Mouse (Mus musculus) heart, embryonic 13.5 days (tissue): ENCODE data around the gene Gm5108. TPM values are rescaled to one million over a fixed set of nuclear protein-coding genes. Genes with fewer than 3 reads are reported as not detected.

Source experiments
- ATAC-seq: fragments of 200-750 bp; cut with Nextera tagmentation; 2 replicates; pipeline ENCODE4 v1.8.0; 2017; ENCODE audit warnings: moderate TSS enrichment; ENCODE audit not compliant: insufficient number of reproducible peaks, low FRiP score, low TSS enrichment; ENCODE audit errors: extremely low read depth
- H3K27ac ChIP-seq: fragments of 300-500 bp; sonication (generic); replicated peaks from 2 replicates; pipeline ENCODE4 v1.5.1; 2015; ENCODE audit warnings: moderate library complexity, mild to moderate bottlenecking, inconsistent platforms
- H3K27me3 ChIP-seq: fragments of 300-500 bp; sonication (generic); replicated peaks from 2 replicates; pipeline ENCODE4 v1.6.1; 2015; ENCODE audit warnings: mild to moderate bottlenecking, inconsistent platforms
- H3K36me3 ChIP-seq: fragments of 300-500 bp; sonication (generic); 2 replicates; pipeline ENCODE4 v1.6.1; 2015; ENCODE audit warnings: mild to moderate bottlenecking, inconsistent platforms
- H3K4me1 ChIP-seq: fragments of 300-500 bp; sonication (generic); 2 replicates; pipeline ENCODE4 v1.6.1; 2015; ENCODE audit warnings: inconsistent platforms
- H3K4me2 ChIP-seq: fragments of 300-500 bp; sonication (generic); 2 replicates; pipeline ENCODE4 v1.6.1; 2015; ENCODE audit warnings: inconsistent platforms, mild to moderate bottlenecking, moderate library complexity
- H3K4me3 ChIP-seq: fragments of 300-500 bp; sonication (generic); 2 replicates; pipeline ENCODE4 v1.5.1; 2015; ENCODE audit warnings: moderate library complexity, mild to moderate bottlenecking, inconsistent platforms
- H3K9ac ChIP-seq: fragments of 300-500 bp; sonication (generic); 2 replicates; pipeline ENCODE4 v1.6.1; 2015; ENCODE audit warnings: inconsistent platforms, mild to moderate bottlenecking, moderate library complexity
- H3K9me3 ChIP-seq: fragments of 300-500 bp; sonication (generic); 2 replicates; pipeline ENCODE4 v1.6.1; 2016; ENCODE audit warnings: inconsistent platforms
- WGBS: fragments of 180-500 bp; shearing (Covaris S2); methylation state at CpG from one replicate; pipeline ENCODE4 v1.1.7; 2015; ENCODE audit warnings: mixed read lengths; 5-methylcytosine and 5-hydroxymethylcytosine counted together
- polyA plus RNA-seq: library from polyadenylated mRNA; unstranded; fragments of >200 nt; fragmentation: Nextera tagmentation; extraction: Ambion mirVana; gene quantifications from 2 replicates; pipeline ENCODE4 v1.2.1, GENCODE M21; 2015

Gene Gm5108
- not detected in 2 replicates for polyA plus RNA-seq

GRCm38 (mm10) chr5:67941369-67941768, at the start of gene Gm5108:
TSS of gene Gm5108 (plus strand) at chr5:67941669.
- WGBS = 75% methylated on average over 2 of the region's 2 CpGs
- Histone ChIP-seq H3K36me3 (no peaks in the 10 kb centered on the region), H3K27me3 (no peaks in the 10 kb centered on the region), H3K4me1 (no peaks in the 10 kb centered on the region), H3K4me3 (no peak within 1 kb of the TSS), H3K9me3 (no peaks in the 10 kb centered on the region), H3K9ac (no peak within 1 kb of the TSS), H3K4me2 (no peak within 1 kb of the TSS), H3K27ac (no peak within 1 kb of the TSS)
- ATAC-seq = no peak

GRCm38 (mm10) chr5:67898921-67899320, 42.5 kb upstream of the Gm5108 start:
- Histone ChIP-seq H3K4me3 (no peak overlapping the region), H3K27me3 (no peaks in the 10 kb centered on the region), H3K27ac (no peak overlapping the region), H3K9ac (no peak overlapping the region), H3K4me2 (no peak overlapping the region), H3K9me3 (no peaks in the 10 kb centered on the region), H3K4me1 (no peaks in the 10 kb centered on the region), H3K36me3 (no peaks in the 10 kb centered on the region)
- 80% methylated on average over 1 of the region's 1 CpGs for whole genome bisulfite sequencing
- no peak for ATAC-seq

- no peak overlapping the region for H3K4me3 ChIP-seq
- no peaks in the 10 kb centered on the region for H3K9me3 ChIP-seq
- H3K27ac ChIP-seq = no peak overlapping the region
- no peak overlapping the region for H3K9ac ChIP-seq
- H3K4me1 ChIP-seq = no peaks in the 10 kb centered on the region
- ATAC-seq = no peak
- H3K27me3 ChIP-seq = no peaks in the 10 kb centered on the region
- H3K4me2 ChIP-seq = no peak overlapping the region
- 39% methylated on average over 2 of the region's 2 CpGs for WGBS
- H3K36me3 ChIP-seq = no peaks in the 10 kb centered on the region
Measured at GRCm38 (mm10) chr5:67904555-67904954, 36.9 kb upstream of the Gm5108 start.

GRCm38 (mm10) chr5:67930584-67930983, 10.9 kb upstream of the Gm5108 start:
- Histone ChIP-seq H3K4me1 (0 out of 2 replicates have a peak, but pooled peaks cover 2% of the 10 kb centered on the region), H3K9me3 (no peaks in the 10 kb centered on the region), H3K36me3 (no peaks in the 10 kb centered on the region), H3K4me2 (no peak overlapping the region), H3K27me3 (no peaks in the 10 kb centered on the region), H3K9ac (no peak overlapping the region), H3K4me3 (no peak overlapping the region), H3K27ac (no peak overlapping the region)
- WGBS = 36% methylated on average over 4 of the region's 4 CpGs
- ATAC-seq = no peak

- Histone ChIP-seq H3K27ac (no peak overlapping the region), H3K36me3 (no peaks in the 10 kb centered on the region), H3K4me3 (no peak overlapping the region), H3K4me2 (no peak overlapping the region), H3K4me1 (0 out of 2 replicates have a peak, but pooled peaks cover 2% of the 10 kb centered on the region), H3K9ac (no peak overlapping the region), H3K27me3 (no peaks in the 10 kb centered on the region), H3K9me3 (no peaks in the 10 kb centered on the region)
- ATAC-seq = no peak
- WGBS = 42% methylated on average over 2 of the region's 2 CpGs
Measured at GRCm38 (mm10) chr5:67931623-67932022, 9.8 kb upstream of the Gm5108 start.

GRCm38 (mm10) chr5:67943199-67943598, 1.7 kb downstream of the Gm5108 start:
- no peaks in the 10 kb centered on the region for H3K4me1 ChIP-seq
- H3K27me3 ChIP-seq = no peaks in the 10 kb centered on the region
- H3K9me3 ChIP-seq = no peaks in the 10 kb centered on the region
- no peak overlapping the region for H3K4me2 ChIP-seq
- WGBS = 34% methylated on average over 2 of the region's 2 CpGs
- H3K27ac ChIP-seq = no peak overlapping the region
- ATAC-seq = no peak
- H3K9ac ChIP-seq = no peak overlapping the region
- H3K4me3 ChIP-seq = no peak overlapping the region
- no peaks in the 10 kb centered on the region for H3K36me3 ChIP-seq

GRCm38 (mm10) chr5:67944074-67944785, 2.8 kb downstream of the Gm5108 start:
- Histone ChIP-seq H3K4me3 (no peak overlapping the region), H3K27me3 (no peaks in the 10 kb centered on the region), H3K9me3 (no peaks in the 10 kb centered on the region), H3K36me3 (no peaks in the 10 kb centered on the region), H3K9ac (no peak overlapping the region), H3K27ac (no peak overlapping the region), H3K4me2 (no peak overlapping the region), H3K4me1 (no peaks in the 10 kb centered on the region)
- no peak for ATAC-seq
- 82% methylated on average over 1 of the region's 1 CpGs for whole genome bisulfite sequencing

- Histone ChIP-seq H3K4me1 (no peaks in the 10 kb centered on the region), H3K9me3 (no peaks in the 10 kb centered on the region), H3K27me3 (no peaks in the 10 kb centered on the region), H3K36me3 (no peaks in the 10 kb centered on the region), H3K4me2 (no peak within 1 kb of the TSS), H3K9ac (no peak within 1 kb of the TSS), H3K27ac (no peak within 1 kb of the TSS), H3K4me3 (no peak within 1 kb of the TSS)
- ATAC-seq = no peak
- WGBS = 72% methylated on average over 5 of the region's 5 CpGs
Measured at GRCm38 (mm10) chr5:67946321-67946720, 4.9 kb downstream of the Gm5108 start, which contains the start of gene Gm21905. TSS of gene Gm21905 (minus strand) at chr5:67946421.

GRCm38 (mm10) chr5:67947006-67947405, 5.5 kb downstream of the Gm5108 start:
- Histone ChIP-seq H3K36me3 (no peaks in the 10 kb centered on the region), H3K4me2 (no peak overlapping the region), H3K27me3 (no peaks in the 10 kb centered on the region), H3K4me1 (no peaks in the 10 kb centered on the region), H3K9me3 (no peaks in the 10 kb centered on the region), H3K4me3 (no peak overlapping the region), H3K9ac (no peak overlapping the region), H3K27ac (no peak overlapping the region)
- no peak for ATAC-seq

GRCm38 (mm10) chr5:67948074-67948473, 6.6 kb downstream of the Gm5108 start:
- no peak overlapping the region for H3K27ac ChIP-seq
- ATAC-seq = no peak
- no peak overlapping the region for H3K9ac ChIP-seq
- H3K4me1 ChIP-seq = no peaks in the 10 kb centered on the region
- H3K27me3 ChIP-seq = no peaks in the 10 kb centered on the region
- no peaks in the 10 kb centered on the region for H3K36me3 ChIP-seq
- 86% methylated on average over 5 of the region's 5 CpGs for whole genome bisulfite sequencing
- no peak overlapping the region for H3K4me2 ChIP-seq
- no peak overlapping the region for H3K4me3 ChIP-seq
- H3K9me3 ChIP-seq = no peaks in the 10 kb centered on the region

- H3K4me1 ChIP-seq = no peaks in the 10 kb centered on the region
- H3K9me3 ChIP-seq = no peaks in the 10 kb centered on the region
- H3K4me3 ChIP-seq = no peak overlapping the region
- H3K27me3 ChIP-seq = no peaks in the 10 kb centered on the region
- 51% methylated on average over 4 of the region's 4 CpGs for WGBS
- no peak for ATAC-seq
- no peak overlapping the region for H3K9ac ChIP-seq
- no peak overlapping the region for H3K4me2 ChIP-seq
- no peaks in the 10 kb centered on the region for H3K36me3 ChIP-seq
- H3K27ac ChIP-seq = no peak overlapping the region
Measured at GRCm38 (mm10) chr5:67954097-67954496, 12.6 kb downstream of the Gm5108 start.

- H3K4me3 ChIP-seq = no peak overlapping the region
- WGBS = 75% methylated on average over 7 of the region's 7 CpGs
Measured at GRCm38 (mm10) chr5:67955486-67955885, 14.0 kb downstream of the Gm5108 start.

More at GRCm38 (mm10) chr5:67955486-67955885, 14.0 kb downstream of the Gm5108 start:
- Histone ChIP-seq H3K36me3 (no peaks in the 10 kb centered on the region), H3K9me3 (no peaks in the 10 kb centered on the region), H3K27ac (no peak overlapping the region), H3K9ac (no peak overlapping the region), H3K4me2 (no peak overlapping the region), H3K4me1 (no peaks in the 10 kb centered on the region), H3K27me3 (no peaks in the 10 kb centered on the region)
- ATAC-seq = no peak
